Mouse (Mus musculus): ENCODE measurements around the gene Sema5b.

Gene Sema5b

GRCm38 (mm10) chr16:35713606-35714005 is 172.7 kb downstream of the Sema5b start:
- DNase-seq (ENCODE audit: low read depth) = no peak
